Mouse (Mus musculus) E14TG2a.4 (cell line): Measurements from ENCODE around the gene Mfsd4b3.

Experiments used
- CTCF ChIP-seq: conservative IDR thresholded peaks from 2 replicates; pipeline ENCODE4 v1.5.1; 2014; ENCODE audit warnings: low read length
- NANOG ChIP-seq: IDR thresholded peaks from 2 replicates; pipeline ENCODE4 v1.6.1; 2014; ENCODE audit warnings: borderline replicate concordance, low read length, mixed read lengths

- TF ChIP-seq CTCF (no peak), NANOG (no peak)
Observed at GRCm38 (mm10) chr10:39949377-39949954, 10.5 kb downstream of the Mfsd4b3 start.
